Mouse (Mus musculus): ENCODE results near the gene Col19a1.

The Col19a1 gene

GRCm38 (mm10) chr1:24461305-24461887 is 125.9 kb downstream of the Col19a1 start:
- DNase-seq (ENCODE audit: low spot score in 2 of 2): no peak

GRCm38 (mm10) chr1:24458015-24458414 is 129.3 kb downstream of the Col19a1 start:
- DNase-seq (ENCODE audit: low spot score in 2 of 2): no peak

GRCm38 (mm10) chr1:24452572-24453269 is 134.6 kb downstream of the Col19a1 start:
- DNase-seq (ENCODE audit: low spot score in 2 of 2): no peak

- no peak for DNase-seq (ENCODE audit: low spot score in 2 of 2)
Observed at GRCm38 (mm10) chr1:24452159-24452558, 135.1 kb downstream of the Col19a1 start.

GRCm38 (mm10) chr1:24437425-24437824 is 149.8 kb downstream of the Col19a1 start:
- DNase-seq (ENCODE audit: low spot score in 2 of 2): no peak

- DNase-seq (ENCODE audit: low spot score in 2 of 2): no peak
Observed at GRCm38 (mm10) chr1:24428306-24428705, 159.0 kb downstream of the Col19a1 start.

- DNase-seq (ENCODE audit: low spot score in 2 of 2): no peak
Observed at GRCm38 (mm10) chr1:24378125-24378821, 209.0 kb downstream of the Col19a1 start.

GRCm38 (mm10) chr1:24374902-24375301 is 212.4 kb downstream of the Col19a1 start:
- DNase-seq (ENCODE audit: low spot score in 2 of 2): no peak

- DNase-seq (ENCODE audit: low spot score in 2 of 2): no peak
Observed at GRCm38 (mm10) chr1:24373671-24374070, 213.6 kb downstream of the Col19a1 start.

- DNase-seq (ENCODE audit: low spot score in 2 of 2): no peak
Observed at GRCm38 (mm10) chr1:24372471-24373258, 214.6 kb downstream of the Col19a1 start.

GRCm38 (mm10) chr1:24367570-24368517 is 219.4 kb downstream of the Col19a1 start:
- DNase-seq (ENCODE audit: low spot score in 2 of 2): no peak

- no peak for DNase-seq (ENCODE audit: low spot score in 2 of 2)
Observed at GRCm38 (mm10) chr1:24364775-24365174, 222.5 kb downstream of the Col19a1 start.

- no peak for DNase-seq (ENCODE audit: low spot score in 2 of 2)
Observed at GRCm38 (mm10) chr1:24361990-24362635, 225.2 kb downstream of the Col19a1 start.

- no peak for DNase-seq (ENCODE audit: low spot score in 2 of 2)
Observed at GRCm38 (mm10) chr1:24349462-24350217, 237.6 kb downstream of the Col19a1 start.

- DNase-seq (ENCODE audit: low spot score in 2 of 2): no peak
Observed at GRCm38 (mm10) chr1:24347621-24348160, 239.6 kb downstream of the Col19a1 start.

GRCm38 (mm10) chr1:24337556-24338275 is 249.6 kb downstream of the Col19a1 start:
- DNase-seq (ENCODE audit: low spot score in 2 of 2): no peak

- no peak for DNase-seq (ENCODE audit: low spot score in 2 of 2)
Observed at GRCm38 (mm10) chr1:24336051-24336450, 251.2 kb downstream of the Col19a1 start.

GRCm38 (mm10) chr1:24316961-24317589 is 270.2 kb downstream of the Col19a1 start:
- no peak for DNase-seq (ENCODE audit: low spot score in 2 of 2)

All from spleen, postnatal 36 days (tissue).